Mouse (Mus musculus) C2C12 (cell line): ENCODE results near the gene Nudt17.

Experiments used
- CTCF ChIP-seq: IDR thresholded peaks from one replicate; pipeline ENCODE4 v1.5.1; 2011; ENCODE audit not compliant: control insufficient read depth, insufficient read depth, insufficient read length
- MAX ChIP-seq: IDR thresholded peaks from one replicate; pipeline ENCODE4 v1.6.1; 2011; ENCODE audit warnings: mild to moderate bottlenecking, control low read depth
- MYOD1 ChIP-seq: IDR thresholded peaks from one replicate; pipeline ENCODE4 v1.6.1; 2011; ENCODE audit warnings: low read depth; ENCODE audit not compliant: control insufficient read depth, insufficient read length
- MYOG ChIP-seq: IDR thresholded peaks from one replicate; pipeline ENCODE4 v1.6.1; 2011; ENCODE audit not compliant: control insufficient read depth, insufficient read length; ENCODE audit errors: extremely low read depth
- USF1 ChIP-seq: IDR thresholded peaks from one replicate; pipeline ENCODE4 v1.6.1; 2011; ENCODE audit warnings: low read depth, mild to moderate bottlenecking, control low read depth, moderate library complexity

GRCm38 (mm10) chr3:96673514-96673913, 34.8 kb downstream of the Nudt17 start:
- TF ChIP-seq CTCF (no peak), MAX (no peak), USF1 (no peak), MYOG (no peak), MYOD1 (no peak)
